Mouse (Mus musculus) embryonic fibroblast, embryonic 13.5 days (primary cell): ENCODE data around the gene Amelx. TPM values are rescaled to one million over a fixed set of nuclear protein-coding genes. Genes with fewer than 3 reads are reported as not detected.

Experiments
- H3K27ac ChIP-seq: 2 replicates; pipeline ENCODE4 v1.5.1; 2012; ENCODE audit warnings: low read length, control low read depth, inconsistent platforms; ENCODE audit not compliant: insufficient read depth
- H3K4me1 ChIP-seq: 2 replicates; pipeline ENCODE4 v1.6.1; 2011; ENCODE audit warnings: low read length; ENCODE audit not compliant: control insufficient read depth, insufficient read depth
- H3K4me3 ChIP-seq: 2 replicates; pipeline ENCODE4 v1.5.1; 2011; ENCODE audit warnings: mild to moderate bottlenecking, control low read depth, low read length; ENCODE audit not compliant: insufficient read depth
- CTCF ChIP-seq: IDR thresholded peaks from 2 replicates; pipeline ENCODE4 v1.5.1; 2011; ENCODE audit warnings: mild to moderate bottlenecking, control low read depth, low read length, moderate library complexity, borderline replicate concordance; ENCODE audit not compliant: insufficient read depth
- POLR2A ChIP-seq: IDR thresholded peaks from 2 replicates; pipeline ENCODE4 v1.6.1; 2011; ENCODE audit warnings: low read depth, mild to moderate bottlenecking, control low read depth, low read length, moderate library complexity
- polyA plus RNA-seq: library from polyadenylated mRNA; stranded (reverse); fragments of >200 nt; gene quantifications from 2 replicates; pipeline ENCODE4 v1.2.4, GENCODE M21; 2011; ENCODE audit warnings: low read depth; ENCODE audit not compliant: missing spikeins, insufficient read length

The Amelx gene
- not detected in 2 replicates for polyA plus RNA-seq

DNA sequence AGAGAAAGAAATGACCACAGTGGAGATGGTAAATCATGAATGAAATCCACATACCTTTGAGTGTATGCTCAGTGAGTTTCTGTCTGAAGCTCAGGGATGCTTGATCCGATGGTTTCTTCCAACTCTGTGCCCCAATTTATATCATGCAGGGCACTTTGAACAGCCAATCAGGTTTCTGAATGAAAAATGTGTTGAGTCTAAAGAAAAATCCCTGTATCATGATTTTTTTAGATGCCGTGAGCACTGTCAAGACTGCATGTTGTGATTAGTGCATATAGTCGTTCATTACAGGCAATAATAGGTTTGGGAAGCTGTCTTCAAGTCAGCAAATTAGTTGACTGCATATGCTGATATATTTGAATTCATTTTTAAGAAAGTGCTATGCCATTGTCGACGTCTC, at the start of gene Amelx:
TSS of gene Amelx (minus strand) at position 101 of the 400 bp plus-strand sequence.
- H3K4me3 ChIP-seq, result no peak within 1 kb of the TSS
- H3K27ac ChIP-seq, result no peak within 1 kb of the TSS
- no peaks in the 10 kb centered on the region for H3K4me1 ChIP-seq
- TF ChIP-seq POLR2A (no peak), CTCF (no peak)

DNA sequence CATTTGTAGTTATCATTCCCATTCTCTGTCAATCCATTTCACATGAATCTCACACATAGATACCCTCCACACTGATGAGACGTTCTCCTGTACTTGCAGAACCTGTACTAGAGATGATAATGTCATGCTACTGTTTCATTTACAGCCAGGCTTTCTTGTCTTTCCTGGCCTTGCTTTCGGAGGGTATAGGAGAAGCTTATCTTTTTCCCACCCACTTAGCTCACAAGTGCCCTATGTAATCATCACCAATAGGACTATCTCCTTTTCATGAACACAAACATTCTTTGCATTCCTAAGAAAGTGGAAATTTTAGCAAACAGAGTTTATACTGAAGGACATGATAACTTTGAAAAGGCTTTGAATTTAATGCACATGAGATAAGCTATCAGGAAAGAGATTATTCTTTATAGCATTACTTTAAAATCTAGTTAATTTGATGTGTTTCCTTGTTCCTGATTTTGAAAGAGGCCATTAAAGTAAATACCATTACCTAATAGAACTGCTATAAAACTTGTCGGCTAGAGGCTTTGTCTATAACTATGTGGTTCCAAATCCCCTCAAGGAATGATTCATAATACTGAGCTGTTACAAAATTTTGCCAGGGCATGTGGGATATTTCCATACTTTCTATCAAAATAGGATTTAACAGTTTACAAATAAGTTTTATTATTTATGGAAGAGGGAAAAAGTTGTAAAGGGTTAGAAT, 35.5 kb upstream of the Amelx start:
- no peak overlapping the region for H3K27ac ChIP-seq
- H3K4me1 ChIP-seq, result no peaks in the 10 kb centered on the region
- H3K4me3 ChIP-seq, result no peak overlapping the region
- TF ChIP-seq POLR2A, result no peak
- no peak for TF ChIP-seq CTCF

DNA sequence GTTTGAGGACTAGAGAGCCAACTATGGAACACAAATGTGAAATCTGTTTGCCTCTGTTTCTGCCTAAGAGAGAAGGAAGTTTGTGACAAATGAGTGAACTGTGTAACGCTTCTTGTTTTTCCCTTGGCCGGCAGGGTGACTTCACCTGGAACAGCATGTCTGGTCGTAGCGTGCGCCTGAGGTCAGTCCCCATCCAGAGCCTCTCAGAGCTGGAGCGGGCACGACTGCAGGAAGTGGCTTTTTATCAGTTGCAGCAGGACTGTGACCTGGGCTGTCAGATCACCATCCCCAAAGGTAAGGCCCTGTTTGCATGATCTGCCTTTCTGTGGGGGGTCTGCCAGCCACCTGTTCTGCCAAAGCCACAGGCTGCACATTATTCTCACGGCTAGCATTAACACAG, 33.1 kb upstream of the Amelx start:
- no peak for TF ChIP-seq CTCF
- no peak for TF ChIP-seq POLR2A
- no peak overlapping the region for H3K27ac ChIP-seq

DNA sequence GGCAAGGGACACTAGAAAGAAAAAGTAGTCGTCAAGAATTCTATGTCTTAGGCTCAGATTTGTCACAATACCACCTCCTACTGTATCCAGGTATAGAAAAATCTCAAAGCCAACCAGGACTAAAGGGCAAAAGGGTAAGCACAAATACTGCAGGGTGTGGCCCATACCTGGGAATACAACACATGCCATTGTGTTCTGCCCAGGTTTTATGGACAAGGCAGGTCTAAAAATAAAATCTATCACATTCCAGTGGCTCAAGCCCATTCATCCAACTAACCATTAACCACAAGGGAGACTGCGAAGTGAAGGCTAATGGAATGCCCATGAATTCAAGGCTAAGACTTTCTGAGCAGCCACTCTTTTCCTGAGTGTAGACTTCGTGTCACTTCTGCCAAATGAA, 23.0 kb upstream of the Amelx start:
- no peaks in the 10 kb centered on the region for H3K4me1 ChIP-seq
- H3K4me3 ChIP-seq, result no peak overlapping the region
- TF ChIP-seq CTCF (no peak), POLR2A (no peak)
- H3K27ac ChIP-seq, result no peak overlapping the region

More for the DNA sequence above, 33.1 kb upstream of the Amelx start:
- H3K4me1 ChIP-seq, result no peaks in the 10 kb centered on the region
- no peak overlapping the region for H3K4me3 ChIP-seq

DNA sequence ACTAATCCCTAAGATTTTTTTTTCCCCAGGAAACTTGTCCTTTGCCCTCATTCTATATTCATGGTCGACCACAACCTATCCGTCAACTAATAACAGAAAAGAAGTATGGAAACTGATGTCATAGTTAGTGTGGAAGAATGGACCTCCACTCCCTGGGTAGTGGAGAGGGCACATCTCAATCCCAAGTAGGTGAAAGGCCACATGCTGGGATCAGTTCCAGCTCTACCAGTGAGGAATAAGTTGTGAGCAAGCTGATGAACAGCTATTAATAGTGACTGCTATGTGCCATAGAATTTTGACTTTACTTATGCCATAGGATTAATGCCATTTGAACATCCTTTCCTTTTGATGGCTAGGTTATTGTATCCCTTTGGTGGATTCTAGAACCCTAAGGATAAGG, 8.4 kb downstream of the Amelx start:
- Histone ChIP-seq H3K4me1 (no peaks in the 10 kb centered on the region), H3K4me3 (no peak overlapping the region), H3K27ac (no peak overlapping the region)
- no peak for TF ChIP-seq CTCF
- no peak for TF ChIP-seq POLR2A

DNA sequence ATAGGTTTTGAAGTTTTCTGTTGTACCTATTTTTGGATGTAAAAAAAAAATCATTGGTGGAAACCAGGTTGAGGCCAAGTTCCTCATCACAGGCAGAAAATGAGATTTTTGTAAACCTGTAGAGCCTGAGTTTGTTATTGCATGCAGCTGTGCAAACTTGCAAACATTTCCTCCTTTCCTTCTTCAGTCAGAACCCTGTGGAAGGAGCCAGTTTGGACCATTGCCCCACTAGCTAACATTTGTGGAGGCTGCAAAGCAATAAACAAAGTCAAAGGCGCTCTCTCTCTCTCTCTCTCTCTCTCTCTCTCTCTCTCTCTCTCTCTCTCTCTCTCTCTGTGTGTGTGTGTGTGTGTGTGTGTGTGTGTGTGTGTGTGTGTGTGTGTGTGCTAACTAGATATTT, 13.2 kb downstream of the Amelx start:
- H3K4me1 ChIP-seq, result no peaks in the 10 kb centered on the region
- TF ChIP-seq CTCF (no peak), POLR2A (no peak)
- H3K27ac ChIP-seq, result no peak overlapping the region
- H3K4me3 ChIP-seq, result no peak overlapping the region

DNA sequence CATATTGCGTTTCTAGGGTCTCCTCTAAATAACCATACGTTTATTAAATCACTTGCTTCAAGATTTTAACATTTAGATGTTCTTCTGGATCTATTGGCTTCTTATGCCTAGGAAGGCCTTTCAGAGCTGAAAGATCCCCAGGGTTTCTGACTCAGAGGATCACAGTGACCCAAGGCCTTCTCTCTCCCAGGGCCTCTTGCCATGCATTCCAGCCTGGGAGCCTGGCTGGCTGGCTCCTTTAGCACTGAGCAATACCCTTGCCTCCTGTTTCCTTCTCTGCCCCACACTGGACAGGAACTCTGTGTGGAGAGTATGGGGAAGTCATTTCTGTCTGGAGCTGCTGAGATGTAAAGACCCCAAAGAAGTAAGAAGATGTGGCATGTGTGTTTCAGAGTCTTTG, 16.0 kb downstream of the Amelx start:
- Histone ChIP-seq H3K4me1 (no peaks in the 10 kb centered on the region), H3K4me3 (no peak overlapping the region), H3K27ac (no peak overlapping the region)
- TF ChIP-seq POLR2A, result no peak
- no peak for TF ChIP-seq CTCF

DNA sequence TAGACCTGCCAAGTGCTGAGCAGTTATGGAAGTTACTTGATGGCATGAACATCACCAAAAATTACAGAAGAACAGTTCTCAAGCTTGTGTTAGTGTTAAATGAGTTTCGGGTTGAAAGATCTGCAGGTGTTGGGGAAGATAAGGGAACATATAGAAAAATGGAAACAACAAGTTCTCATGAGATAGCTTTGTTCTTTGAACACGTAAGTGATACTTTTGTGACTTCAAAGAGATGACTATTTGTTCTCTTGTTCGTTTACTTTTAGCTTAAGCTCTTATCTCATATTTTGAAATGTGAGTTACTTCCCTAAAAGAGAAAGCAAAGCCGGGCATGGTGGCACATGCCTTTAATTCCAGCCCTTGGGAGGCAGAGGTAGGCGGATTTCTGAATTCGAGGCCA, 28.6 kb downstream of the Amelx start:
- Histone ChIP-seq H3K27ac (no peak overlapping the region), H3K4me3 (no peak overlapping the region), H3K4me1 (no peaks in the 10 kb centered on the region)
- TF ChIP-seq POLR2A, result no peak
- TF ChIP-seq CTCF, result no peak

DNA sequence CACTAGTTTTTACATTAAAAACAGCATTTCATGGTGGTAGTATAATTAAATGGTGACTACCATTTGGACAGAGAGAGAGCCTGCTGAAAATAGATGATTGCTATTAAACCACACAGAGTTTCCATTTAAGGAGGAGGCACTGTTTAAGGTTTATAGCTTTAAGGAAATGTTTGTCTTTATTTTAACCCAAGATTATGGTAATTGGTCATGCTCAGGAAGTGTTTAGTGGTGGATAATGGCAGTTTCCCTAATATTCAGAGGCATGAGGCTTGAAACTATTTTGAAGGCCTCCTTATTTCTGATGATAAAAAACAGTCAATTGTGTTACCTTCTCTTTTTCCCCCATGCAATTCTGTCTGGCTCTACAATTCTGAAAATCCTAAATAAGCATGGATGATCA, 33.2 kb downstream of the Amelx start:
- TF ChIP-seq CTCF (no peak), POLR2A (no peak)

DNA sequence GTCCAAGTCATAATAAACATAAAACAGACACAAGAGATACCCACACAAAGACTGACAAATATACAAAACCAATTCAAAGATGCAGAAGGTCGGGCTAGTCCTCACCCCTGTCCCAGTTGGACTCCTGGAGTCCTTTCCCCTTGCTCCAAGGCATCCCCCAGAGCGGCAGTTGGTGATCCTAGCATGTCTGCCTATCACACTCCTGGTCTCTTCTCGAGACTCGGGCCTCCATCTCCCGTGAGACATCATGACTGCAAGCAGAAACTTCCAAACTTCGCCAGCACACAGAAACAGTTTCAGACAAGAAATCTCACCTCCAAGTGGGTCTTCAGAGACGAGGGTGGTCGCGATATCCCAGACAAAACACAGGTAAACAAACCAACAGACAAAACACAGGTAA, 46.5 kb downstream of the Amelx start:
- TF ChIP-seq CTCF (no peak), POLR2A (no peak)
- no peak overlapping the region for H3K27ac ChIP-seq

More for the DNA sequence above, 33.2 kb downstream of the Amelx start:
- Histone ChIP-seq H3K4me1 (no peaks in the 10 kb centered on the region), H3K27ac (no peak overlapping the region), H3K4me3 (no peak overlapping the region)

More for the DNA sequence above, 46.5 kb downstream of the Amelx start:
- no peak overlapping the region for H3K4me3 ChIP-seq
- no peaks in the 10 kb centered on the region for H3K4me1 ChIP-seq
